Mouse (Mus musculus) liver, adult 2 months (tissue): ENCODE measurements at regions not wholly inside any gene's neighbourhood (a gene's known extent, or its start where the extent isn't known, plus 50 kb on each side); places are given as distances from the start of the nearest gene placed in this dataset.
A peak's percentile ranks its signal among the peaks of the same experiment; 100 is the strongest.

Experiments
- DNase-seq: peaks from one replicate; pipeline ENCODE4 v3.0.0-alpha.2; 2011; ENCODE audit warnings: low read depth, low spot score; ENCODE audit errors: extremely low read depth
- H3K27ac ChIP-seq: fragments of 200-500 bp; replicated peaks from 2 replicates; pipeline ENCODE4 v1.5.1; 2012; ENCODE audit warnings: low read depth, mild to moderate bottlenecking, control low read depth, inconsistent platforms, low read length; ENCODE audit not compliant: insufficient read depth
- H3K27me3 ChIP-seq: fragments of 200-500 bp; 2 replicates; pipeline ENCODE4 v1.6.1; 2012; ENCODE audit warnings: mild to moderate bottlenecking, moderate library complexity, low read length, inconsistent platforms; ENCODE audit not compliant: control insufficient read depth, insufficient read depth
- H3K36me3 ChIP-seq: fragments of 200-500 bp; 2 replicates; pipeline ENCODE4 v1.6.1; 2012; ENCODE audit warnings: low read length, inconsistent platforms; ENCODE audit not compliant: control insufficient read depth, insufficient read depth
- H3K4me1 ChIP-seq: fragments of 200-500 bp; 2 replicates; pipeline ENCODE4 v1.6.1; 2011; ENCODE audit warnings: low read length; ENCODE audit not compliant: control insufficient read depth, insufficient read depth
- H3K4me3 ChIP-seq: fragments of 200-500 bp; 2 replicates; pipeline ENCODE4 v1.5.1; 2011; ENCODE audit warnings: low read depth, mild to moderate bottlenecking, control low read depth, low read length, moderate library complexity; ENCODE audit not compliant: insufficient read depth
- H3K79me2 ChIP-seq: fragments of 200-500 bp; 2 replicates; pipeline ENCODE4 v1.6.1; 2012; ENCODE audit warnings: inconsistent platforms, mild to moderate bottlenecking, low read length, moderate library complexity; ENCODE audit not compliant: control insufficient read depth, insufficient read depth
- H3K9ac ChIP-seq: fragments of 200-500 bp; 2 replicates; pipeline ENCODE4 v1.6.1; 2012; ENCODE audit warnings: low read depth, mild to moderate bottlenecking, control low read depth, inconsistent platforms, low read length
- CTCF ChIP-seq: fragments of 200-500 bp; IDR thresholded peaks from 2 replicates; pipeline ENCODE4 v1.5.1; 2011; ENCODE audit warnings: low read depth, low read length, control low read depth
- POLR2A ChIP-seq: fragments of 200-500 bp; IDR thresholded peaks from 2 replicates; pipeline ENCODE4 v1.6.1; 2011; ENCODE audit warnings: low read length, control low read depth; ENCODE audit not compliant: insufficient read depth; ENCODE audit errors: extremely low read depth
- WGBS: fragments of 180-500 bp; shearing (Covaris S2); methylation state at CpG from one replicate; pipeline ENCODE4 v1.1.7; 2018; 5-methylcytosine and 5-hydroxymethylcytosine counted together

GRCm38 (mm10) chr2:169088301-169088700 is 132.9 kb upstream of the Zfp64 start:
- no peaks in the 10 kb centered on the region for H3K79me2 ChIP-seq
- H3K36me3 ChIP-seq, result no peaks in the 10 kb centered on the region
- TF ChIP-seq CTCF (no peak), POLR2A (no peak)
- no peaks in the 10 kb centered on the region for H3K4me1 ChIP-seq
- 77% methylated on average over 10 of the region's 10 CpGs for WGBS
- DNase-seq, result no peak
- H3K27ac ChIP-seq, result no peak overlapping the region
- H3K9ac ChIP-seq, result no peak overlapping the region
- no peak overlapping the region for H3K4me3 ChIP-seq
- no peaks in the 10 kb centered on the region for H3K27me3 ChIP-seq

- no peak overlapping the region for H3K27ac ChIP-seq
- no peaks in the 10 kb centered on the region for H3K27me3 ChIP-seq
- DNase-seq, result no peak
- TF ChIP-seq POLR2A (no peak), CTCF (no peak)
- no peak overlapping the region for H3K9ac ChIP-seq
- no peaks in the 10 kb centered on the region for H3K36me3 ChIP-seq
- 0 out of 2 replicates have a peak, but pooled peaks cover 2% of the 10 kb centered on the region for H3K4me1 ChIP-seq
- H3K4me3 ChIP-seq, result no peak overlapping the region
- H3K79me2 ChIP-seq, result no peaks in the 10 kb centered on the region
These were observed 115.9 kb upstream of the Zfp64 start for GRCm38 (mm10) chr2:169071267-169071666.

GRCm38 (mm10) chr2:169065166-169065698 is 109.8 kb upstream of the Zfp64 start:
- WGBS, result 94% methylated on average over 16 of the region's 16 CpGs
- no peak overlapping the region for H3K9ac ChIP-seq
- H3K4me3 ChIP-seq, result no peak overlapping the region
- H3K4me1 ChIP-seq, result no peaks in the 10 kb centered on the region; the same call in none of the 2 replicates
- TF ChIP-seq CTCF (no peak), POLR2A (no peak)
- no peak for DNase-seq
- no peaks in the 10 kb centered on the region for H3K27me3 ChIP-seq
- H3K27ac ChIP-seq, result no peak overlapping the region
- no peaks in the 10 kb centered on the region for H3K79me2 ChIP-seq
- H3K36me3 ChIP-seq, result no peaks in the 10 kb centered on the region

- Histone ChIP-seq H3K4me1 (no peaks in the 10 kb centered on the region; the same call in none of the 2 replicates), H3K27me3 (no peaks in the 10 kb centered on the region), H3K9ac (no peak overlapping the region), H3K36me3 (no peaks in the 10 kb centered on the region), H3K4me3 (no peak overlapping the region), H3K27ac (no peak overlapping the region), H3K79me2 (no peaks in the 10 kb centered on the region)
- TF ChIP-seq CTCF, result peak; percentile 86
- no peak for TF ChIP-seq POLR2A
- peak; percentile 52 for DNase-seq
- 10% methylated on average over 11 of the region's 11 CpGs for WGBS
These were observed 106.1 kb upstream of the Zfp64 start for GRCm38 (mm10) chr2:169061520-169061919.

- H3K4me1 ChIP-seq, result no peaks in the 10 kb centered on the region; the same call in none of the 2 replicates
- no peaks in the 10 kb centered on the region for H3K27me3 ChIP-seq
- no peaks in the 10 kb centered on the region for H3K36me3 ChIP-seq
- H3K27ac ChIP-seq, result no peak overlapping the region
- WGBS, result 65% methylated on average over 13 of the region's 13 CpGs
- H3K79me2 ChIP-seq, result no peaks in the 10 kb centered on the region
- TF ChIP-seq POLR2A (no peak), CTCF (no peak)
- no peak overlapping the region for H3K9ac ChIP-seq
- no peak overlapping the region for H3K4me3 ChIP-seq
- DNase-seq, result no peak
These were observed 105.1 kb upstream of the Zfp64 start for GRCm38 (mm10) chr2:169060495-169060894.

GRCm38 (mm10) chr2:169057831-169058230 is 102.4 kb upstream of the Zfp64 start:
- no peak overlapping the region for H3K27ac ChIP-seq
- no peak overlapping the region for H3K4me3 ChIP-seq
- H3K27me3 ChIP-seq, result no peaks in the 10 kb centered on the region
- no peaks in the 10 kb centered on the region; the same call in none of the 2 replicates for H3K4me1 ChIP-seq
- H3K79me2 ChIP-seq, result no peaks in the 10 kb centered on the region
- no peaks in the 10 kb centered on the region for H3K36me3 ChIP-seq
- no peak for DNase-seq
- TF ChIP-seq CTCF (peak; percentile 47), POLR2A (no peak)
- H3K9ac ChIP-seq, result no peak overlapping the region
- 78% methylated on average over 5 of the region's 5 CpGs for WGBS
